Mouse (Mus musculus): ENCODE data around the gene Ttbk1. TPM values are rescaled to one million over a fixed set of nuclear protein-coding genes. Genes with fewer than 3 reads are reported as not detected.

The Ttbk1 gene
- polyA plus RNA-seq, 1 experiment from 2014 or later, result 0.21 TPM

DNA sequence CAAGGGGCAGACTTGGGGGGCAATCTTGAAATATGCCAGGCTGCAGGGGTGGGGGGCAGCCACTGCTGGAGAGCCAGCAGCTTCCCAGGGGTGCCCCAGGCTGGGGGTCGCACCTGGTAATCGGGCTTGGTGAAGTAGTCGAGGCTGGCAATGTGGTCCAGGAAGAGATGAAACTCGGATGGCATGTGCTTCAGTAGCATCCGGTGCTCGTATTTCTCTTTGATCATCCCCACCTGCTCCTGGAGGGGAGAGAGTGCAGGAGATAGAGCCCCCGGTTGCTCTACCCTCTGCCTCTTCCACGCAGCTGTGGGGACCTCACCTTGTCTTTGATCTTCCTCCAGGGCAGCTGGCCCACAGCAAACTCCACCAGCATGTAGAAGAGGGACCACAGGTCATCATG lies 10.9 kb downstream of the Ttbk1 start:
- peaks cover 30% of the 10 kb centered on the region for H3K27me3 ChIP-seq
- no peak for TF ChIP-seq CTCF (IDR thresholded peaks at IDR 0.05)
- ATAC-seq (no peak), DNase-seq (ENCODE audit: low read depth, low spot score) (no peak)
- ChIA-PET POLR2A (no interaction called here), CTCF (no interaction called here)
- in situ Hi-C loops (cut with MboI; ENCODE audit: low pct_unique_long_range_greater_than_20kb), result no loop called here

DNA sequence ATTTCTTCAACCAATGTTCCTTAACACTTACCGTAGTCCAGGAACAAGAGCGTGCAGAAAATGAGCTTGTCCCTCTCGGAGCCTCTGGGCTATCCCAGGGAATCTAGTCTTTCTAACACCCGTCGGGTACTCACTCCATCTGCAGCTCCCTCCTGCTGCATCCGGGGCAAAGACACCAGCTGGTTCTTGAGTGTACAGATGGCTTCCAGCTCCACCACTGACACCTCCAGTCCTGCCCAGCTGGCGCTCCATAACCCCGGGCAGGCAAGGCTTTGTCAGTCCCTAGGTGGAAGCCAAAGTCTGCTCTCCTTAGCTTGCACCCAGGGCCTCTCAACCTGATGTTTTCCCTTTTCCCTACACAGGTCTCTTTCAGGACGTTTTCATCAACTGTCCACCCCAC lies 19.6 kb downstream of the Ttbk1 start:
- H3K27me3 ChIP-seq, result peaks cover 28% of the 10 kb centered on the region
- ChIA-PET CTCF (no interaction called here), POLR2A (no interaction called here)
- ATAC-seq (no peak), DNase-seq (ENCODE audit: low read depth, low spot score) (no peak)
- in situ Hi-C loops (cut with MboI; ENCODE audit: low pct_unique_long_range_greater_than_20kb), result no loop called here
- no peak for TF ChIP-seq CTCF (IDR thresholded peaks at IDR 0.05)

DNA sequence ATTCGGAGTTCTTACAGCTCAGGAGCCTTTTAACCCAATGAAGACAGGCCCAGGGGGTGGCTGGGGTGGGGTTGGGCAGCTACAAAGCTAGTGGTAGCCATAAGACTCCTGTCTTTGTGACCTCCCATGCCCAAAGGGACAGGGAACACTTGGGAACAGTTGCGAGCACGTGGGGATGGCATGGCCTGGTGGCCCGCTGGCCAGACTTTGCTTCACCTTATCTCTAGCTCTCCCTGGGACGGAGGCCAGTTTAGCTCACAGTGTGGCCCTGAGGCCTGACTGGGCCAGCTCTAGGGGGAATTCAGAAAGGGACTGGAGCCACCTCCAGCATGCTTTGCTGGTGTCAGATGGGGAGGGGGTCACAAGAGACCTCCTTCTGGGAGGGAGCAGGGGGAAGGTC lies 25.2 kb downstream of the Ttbk1 start:
- ChIA-PET CTCF (no interaction called here), POLR2A (no interaction called here)
- no peak for TF ChIP-seq CTCF (IDR thresholded peaks at IDR 0.05)
- in situ Hi-C loops (cut with MboI; ENCODE audit: low pct_unique_long_range_greater_than_20kb), result no loop called here
- H3K27me3 ChIP-seq, result peaks cover 59% of the 10 kb centered on the region
- DNase-seq (ENCODE audit: low read depth, low spot score), result no peak
- ATAC-seq, result no peak

DNA sequence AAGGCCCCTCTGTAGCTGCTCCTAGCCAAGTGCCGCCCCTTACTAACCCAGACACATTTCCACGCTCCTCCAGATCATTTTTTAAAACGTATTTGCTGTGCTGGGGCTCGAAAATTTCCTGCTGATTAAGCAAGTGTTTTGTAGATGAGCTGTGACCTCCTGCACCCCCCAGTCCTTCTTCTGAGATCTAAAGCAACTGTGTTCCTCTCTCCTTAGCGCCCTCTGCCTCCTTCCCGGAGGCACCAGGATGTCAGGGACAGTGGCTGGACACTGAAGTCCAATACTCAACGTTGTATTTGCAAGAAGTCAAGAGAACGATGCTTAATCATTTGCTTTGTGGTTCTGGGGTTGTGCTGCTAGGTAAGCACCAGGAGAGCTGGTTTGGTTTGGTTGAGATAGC lies 26.1 kb downstream of the Ttbk1 start:
- peaks cover 58% of the 10 kb centered on the region for H3K27me3 ChIP-seq
- POLR2A ChIA-PET, result interaction anchor here (0.6 kb wide), 1 partner anchor 10 kb away, joined by 4 read pairs; no protein-coding TSS in a partner anchor

DNA sequence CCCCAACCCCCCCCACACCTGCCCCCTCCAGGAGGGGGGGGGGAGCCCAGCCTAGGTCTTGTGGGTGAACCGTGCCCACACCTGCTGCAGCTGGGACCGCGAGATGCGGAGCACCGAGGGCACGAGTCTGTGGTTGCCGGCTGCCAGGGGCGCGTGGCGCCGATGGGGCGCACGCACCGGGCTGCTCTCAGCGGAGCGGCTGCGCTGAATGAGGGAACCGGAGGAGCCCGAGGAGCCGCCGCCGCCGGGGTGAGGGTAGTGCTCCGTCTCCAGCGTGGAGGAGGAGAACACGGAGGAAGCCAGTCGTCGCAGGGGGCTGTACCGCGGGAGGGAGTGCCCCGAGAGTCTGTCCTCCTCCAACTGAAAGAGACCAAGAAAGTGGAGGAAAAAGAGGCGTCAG lies 26.8 kb downstream of the Ttbk1 start:
- in situ Hi-C loops (cut with MboI; ENCODE audit: low pct_unique_long_range_greater_than_20kb), result no loop called here
- no peak for DNase-seq (ENCODE audit: low read depth, low spot score)
- POLR2A ChIA-PET, result interaction anchor here (0.6 kb wide), 1 partner anchor 10 kb away, joined by 4 read pairs; no protein-coding TSS in a partner anchor
- CTCF ChIA-PET, result no interaction called here
- TF ChIP-seq CTCF (IDR thresholded peaks at IDR 0.05), result no peak
- ATAC-seq, result no peak
- peaks cover 65% of the 10 kb centered on the region for H3K27me3 ChIP-seq

More for the DNA sequence above, 26.1 kb downstream of the Ttbk1 start:
- in situ Hi-C loops (cut with MboI; ENCODE audit: low pct_unique_long_range_greater_than_20kb), result no loop called here
- ATAC-seq (no peak), DNase-seq (ENCODE audit: low read depth, low spot score) (no peak)
- CTCF ChIA-PET, result no interaction called here
- no peak for TF ChIP-seq CTCF (IDR thresholded peaks at IDR 0.05)

DNA sequence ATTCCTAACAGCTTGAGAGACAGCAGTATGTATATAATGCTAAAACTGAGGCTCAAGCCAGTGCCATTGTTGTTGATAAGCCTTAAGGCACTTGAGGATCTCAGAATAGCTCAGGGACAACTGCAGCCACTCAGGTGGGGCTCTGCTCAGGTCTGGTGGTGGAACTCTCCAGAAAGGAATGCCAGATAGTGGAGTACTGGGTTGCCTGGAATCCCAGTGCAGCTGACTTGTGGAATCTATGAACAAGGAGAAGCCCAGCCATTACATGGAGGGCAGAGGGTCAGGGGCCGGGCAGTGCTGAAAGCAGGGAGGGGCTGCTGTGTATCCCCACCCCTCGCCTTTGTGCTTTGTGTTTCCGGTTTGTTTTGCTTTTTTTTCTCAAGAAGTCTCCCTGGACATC lies 29.0 kb downstream of the Ttbk1 start:
- POLR2A ChIA-PET, result no interaction called here

DNA sequence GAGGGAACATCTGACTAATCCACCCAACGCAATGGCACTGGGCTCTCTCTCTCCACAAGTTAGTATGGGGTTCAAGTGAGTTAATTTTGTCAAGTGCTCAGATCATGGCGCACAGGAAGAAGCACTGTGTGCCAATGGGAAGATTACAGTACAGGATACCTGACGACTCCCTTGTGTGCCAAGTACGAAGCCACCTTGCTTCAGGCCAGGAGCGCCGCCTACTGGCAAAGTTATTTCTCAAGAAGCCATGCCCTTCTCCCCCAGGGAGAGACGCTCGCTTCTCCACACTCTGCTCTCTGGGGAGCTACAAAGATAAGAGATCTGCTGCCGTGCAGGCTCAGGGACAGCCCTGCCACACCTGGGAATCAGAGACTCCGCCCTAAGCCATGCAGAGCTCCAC lies 29.7 kb downstream of the Ttbk1 start:
- no peak for TF ChIP-seq CTCF (IDR thresholded peaks at IDR 0.05)
- no peak for ATAC-seq
- DNase-seq (ENCODE audit: low read depth, low spot score), result no peak
- in situ Hi-C loops (cut with MboI; ENCODE audit: low pct_unique_long_range_greater_than_20kb), result no loop called here
- ChIA-PET CTCF (no interaction called here), POLR2A (no interaction called here)
- H3K27me3 ChIP-seq, result peaks cover 66% of the 10 kb centered on the region

More for the DNA sequence above, 29.0 kb downstream of the Ttbk1 start:
- TF ChIP-seq CTCF (IDR thresholded peaks at IDR 0.05), result no peak
- DNase-seq (ENCODE audit: low read depth, low spot score) (no peak), ATAC-seq (no peak)
- in situ Hi-C loops (cut with MboI; ENCODE audit: low pct_unique_long_range_greater_than_20kb), result no loop called here
- H3K27me3 ChIP-seq, result peaks cover 67% of the 10 kb centered on the region
- CTCF ChIA-PET, result no interaction called here

DNA sequence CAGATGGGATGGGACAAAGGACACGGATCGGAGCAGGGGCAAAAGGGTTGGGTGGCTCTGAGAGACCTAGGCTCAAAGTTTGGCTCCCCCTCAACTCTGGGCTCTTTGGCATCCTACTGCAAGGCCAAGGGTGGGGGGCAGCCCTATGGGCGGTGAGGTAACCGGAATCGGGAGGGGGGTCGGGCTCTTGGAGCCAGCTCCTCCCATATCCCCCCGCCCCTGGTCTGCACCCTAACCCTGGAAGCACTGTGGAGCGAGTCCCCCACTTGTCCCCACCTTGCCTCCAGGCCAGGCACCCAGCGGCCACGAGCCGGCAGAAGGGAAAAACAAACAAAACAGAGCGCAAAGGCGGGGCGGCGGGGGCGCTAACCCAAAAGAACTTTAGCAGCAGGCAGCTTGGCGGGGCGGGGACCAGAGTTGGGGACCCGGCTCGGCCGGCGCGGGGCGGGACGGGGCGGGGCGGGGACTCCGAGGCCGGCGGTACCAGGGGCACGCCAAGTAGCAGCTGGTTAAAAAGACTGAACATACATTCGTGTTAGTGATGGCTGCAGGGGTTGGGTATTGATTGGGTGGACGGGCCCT lies 32.3 kb downstream of the Ttbk1 start:
- peaks cover 54% of the 10 kb centered on the region for H3K27me3 ChIP-seq

DNA sequence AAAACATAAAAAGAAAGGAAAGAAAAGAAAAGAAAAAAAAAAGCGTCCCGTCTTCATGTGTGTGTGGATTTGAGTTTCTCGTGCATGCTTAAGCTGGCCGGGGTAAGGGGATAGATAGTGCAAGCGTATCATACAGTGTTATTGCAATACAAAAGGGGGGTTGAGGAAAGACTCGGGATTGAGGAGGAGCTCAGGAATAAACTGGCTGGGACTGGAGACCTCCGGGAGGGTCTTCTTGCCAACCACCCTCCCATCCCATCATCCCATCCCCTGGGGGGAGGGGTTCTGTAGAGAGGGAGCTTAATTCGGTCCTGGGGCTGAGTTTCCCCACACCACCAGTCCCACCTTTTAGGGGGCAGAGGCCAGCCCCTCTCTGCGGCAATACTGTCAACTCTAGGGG lies 32.9 kb downstream of the Ttbk1 start:
- CTCF ChIA-PET, result no interaction called here
- in situ Hi-C loops (cut with MboI; ENCODE audit: low pct_unique_long_range_greater_than_20kb), result no loop called here
- POLR2A ChIA-PET, result no interaction called here
- TF ChIP-seq CTCF (IDR thresholded peaks at IDR 0.05), result no peak
- ATAC-seq, result no peak
- DNase-seq (ENCODE audit: low read depth, low spot score), result no peak
- peaks cover 47% of the 10 kb centered on the region for H3K27me3 ChIP-seq

More for the DNA sequence above, 32.3 kb downstream of the Ttbk1 start:
- no peak for DNase-seq (ENCODE audit: low read depth, low spot score)
- ChIA-PET POLR2A (no interaction called here), CTCF (no interaction called here)
- in situ Hi-C loops (cut with MboI; ENCODE audit: low pct_unique_long_range_greater_than_20kb), result no loop called here
- no peak for TF ChIP-seq CTCF (IDR thresholded peaks at IDR 0.05)
- no peak for ATAC-seq

DNA sequence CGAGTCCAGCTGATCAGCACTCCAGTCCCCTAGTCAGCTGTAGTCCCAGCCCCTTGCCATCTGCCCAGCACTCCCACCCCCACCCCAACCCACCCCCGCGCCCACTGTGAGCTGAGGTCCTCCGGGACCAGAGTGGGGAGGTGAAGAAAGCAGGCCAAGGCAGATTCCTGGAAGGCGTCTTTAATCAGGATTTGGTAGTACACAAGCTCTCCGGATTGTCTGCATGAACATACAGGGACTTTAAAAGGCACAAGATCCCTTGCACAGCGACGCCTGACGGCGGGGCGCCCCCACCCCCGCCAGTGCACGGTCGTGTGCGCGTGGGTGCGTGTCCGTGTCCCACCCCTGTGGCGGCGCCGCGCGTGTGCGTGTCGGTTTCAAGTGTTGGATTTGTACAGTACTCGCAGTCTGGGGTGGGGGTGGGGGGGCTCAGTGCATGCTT lies 33.5 kb downstream of the Ttbk1 start:
- ATAC-seq, result no peak
- POLR2A ChIA-PET, result no interaction called here
- in situ Hi-C loops (cut with MboI; ENCODE audit: low pct_unique_long_range_greater_than_20kb), result no loop called here
- no peak for DNase-seq (ENCODE audit: low read depth, low spot score)
- no peak for TF ChIP-seq CTCF (IDR thresholded peaks at IDR 0.05)
- CTCF ChIA-PET, result interaction anchor here (0.6 kb wide), 1 partner anchor 355 kb away, joined by 3 read pairs; no protein-coding TSS in a partner anchor
- H3K27me3 ChIP-seq, result peaks cover 44% of the 10 kb centered on the region

DNA sequence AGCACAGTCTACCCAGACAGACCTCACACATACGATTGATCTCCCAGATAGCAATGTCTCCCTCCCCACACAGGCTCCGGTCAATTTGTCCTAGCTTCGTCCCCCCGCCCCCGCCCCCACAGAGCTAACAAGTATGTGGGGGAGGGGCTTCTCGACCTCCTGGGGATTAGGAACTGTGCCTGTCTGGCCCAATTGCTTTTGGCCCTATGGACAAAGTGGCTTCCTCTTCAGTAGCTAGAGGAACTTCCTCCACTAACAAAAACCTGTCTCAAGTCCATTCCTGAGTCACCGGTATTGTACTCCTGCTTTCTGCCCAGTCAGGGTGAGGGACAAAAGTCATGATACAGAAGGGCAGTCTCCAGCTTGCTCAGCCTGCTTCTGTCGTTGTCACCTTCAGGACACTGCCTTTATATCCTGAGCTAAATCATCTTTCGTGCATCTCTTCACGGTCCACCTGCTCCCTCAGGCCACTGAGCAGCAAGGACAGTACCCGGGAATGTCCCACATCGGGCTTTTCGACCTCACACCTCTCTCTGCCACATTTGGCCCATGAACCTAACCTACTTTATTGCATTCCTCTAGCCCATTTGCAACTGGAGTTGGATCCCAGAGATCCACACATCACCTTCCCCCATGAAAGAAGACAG lies 34.0 kb downstream of the Ttbk1 start:
- peaks cover 44% of the 10 kb centered on the region for H3K27me3 ChIP-seq
- ChIA-PET POLR2A (no interaction called here), CTCF (interaction anchor here (0.6 kb wide), 1 partner anchor 356 kb away, joined by 3 read pairs; no protein-coding TSS in a partner anchor)
- ATAC-seq (no peak), DNase-seq (ENCODE audit: low read depth, low spot score) (no peak)
- no peak for TF ChIP-seq CTCF (IDR thresholded peaks at IDR 0.05)
- in situ Hi-C loops (cut with MboI; ENCODE audit: low pct_unique_long_range_greater_than_20kb), result no loop called here

Measured in Patski (cell line).